Mouse (Mus musculus) forebrain, postnatal 0 days (tissue): ENCODE data around the gene Acyp1. TPM values are rescaled to one million over a fixed set of nuclear protein-coding genes. Genes with fewer than 3 reads are reported as not detected.

Experiments used
- ATAC-seq: fragments of 200-750 bp; cut with Nextera tagmentation; 2 replicates; pipeline ENCODE4 v1.8.0; 2017; ENCODE audit warnings: mild to moderate bottlenecking, moderate library complexity
- DNase-seq: peaks from one replicate; pipeline ENCODE4 v3.0.0-alpha.2; 2015
- H3K27ac ChIP-seq: fragments of 300-500 bp; sonication (generic); 2 replicates; pipeline ENCODE4 v1.5.1; 2014; ENCODE audit warnings: low read depth, mild to moderate bottlenecking, antibody characterized with exemption, low read length, moderate library complexity, mixed read lengths
- H3K27me3 ChIP-seq: fragments of 300-500 bp; sonication (generic); 2 replicates; pipeline ENCODE4 v1.6.1; 2014; ENCODE audit warnings: mild to moderate bottlenecking, low read length, mixed read lengths; ENCODE audit not compliant: insufficient read depth
- H3K36me3 ChIP-seq: fragments of 300-500 bp; sonication (generic); 2 replicates; pipeline ENCODE4 v1.6.1; 2014; ENCODE audit warnings: mild to moderate bottlenecking, moderate library complexity; ENCODE audit not compliant: insufficient read depth
- H3K4me1 ChIP-seq: fragments of 300-500 bp; sonication (generic); 2 replicates; pipeline ENCODE4 v1.6.1; 2014; ENCODE audit warnings: antibody characterized with exemption; ENCODE audit not compliant: insufficient read depth
- H3K4me2 ChIP-seq: fragments of 300-500 bp; sonication (generic); 2 replicates; pipeline ENCODE4 v1.6.1; 2014; ENCODE audit warnings: low read depth, mild to moderate bottlenecking, moderate library complexity
- H3K4me3 ChIP-seq: fragments of 300-500 bp; sonication (generic); 2 replicates; pipeline ENCODE4 v1.5.1; 2014; ENCODE audit warnings: low read depth, low read length, mixed read lengths
- H3K9ac ChIP-seq: fragments of 300-500 bp; sonication (generic); 2 replicates; pipeline ENCODE4 v1.6.1; 2014; ENCODE audit warnings: mild to moderate bottlenecking
- H3K9me3 ChIP-seq: fragments of 300-500 bp; sonication (generic); 2 replicates; pipeline ENCODE4 v1.6.1; 2016; ENCODE audit warnings: low read length
- CTCF ChIP-seq: sonication (generic); IDR thresholded peaks from 2 replicates; pipeline ENCODE4 v1.5.1; 2016; ENCODE audit warnings: antibody characterized with exemption, control low read depth, low read depth
- WGBS: fragments of 180-500 bp; shearing (Covaris S2); extraction: QIAGEN DNeasy Blood & Tissue Kit; methylation state at CpG from one replicate; pipeline ENCODE4 v1.1.7; 2014; 5-methylcytosine and 5-hydroxymethylcytosine counted together
- polyA plus RNA-seq: library from polyadenylated mRNA; unstranded; fragments of >200 nt; fragmentation: Nextera tagmentation; extraction: Ambion mirVana; gene quantifications from 2 replicates; pipeline ENCODE4 v1.2.1, GENCODE M21; 2015
- total RNA-seq: library from RNA; depleted of rRNA; stranded (reverse); fragments of >200 nt; gene quantifications from 2 replicates; pipeline ENCODE4 v1.2.3, GENCODE M21; 2014

Acyp1 gene
- total and polyA plus RNA-seq, 2 experiments from 2014 or later = 24.5 to 44.4 TPM

GRCm38 (mm10) chr12:85303256-85303655 is 15.0 kb upstream of the Acyp1 start:
- no peaks in the 10 kb centered on the region for H3K9me3 ChIP-seq
- no peaks in the 10 kb centered on the region for H3K27me3 ChIP-seq
- no peak for TF ChIP-seq CTCF
- H3K4me2 ChIP-seq = no peak overlapping the region
- H3K36me3 ChIP-seq = peaks cover 75% of the 10 kb centered on the region
- no peaks in the 10 kb centered on the region for H3K4me1 ChIP-seq
- no peak overlapping the region for H3K4me3 ChIP-seq
- DNase-seq (no peak), ATAC-seq (no peak)
- WGBS = 76% methylated on average over 2 of the region's 2 CpGs
- no peak overlapping the region for H3K9ac ChIP-seq
- H3K27ac ChIP-seq = no peak overlapping the region

DNA sequence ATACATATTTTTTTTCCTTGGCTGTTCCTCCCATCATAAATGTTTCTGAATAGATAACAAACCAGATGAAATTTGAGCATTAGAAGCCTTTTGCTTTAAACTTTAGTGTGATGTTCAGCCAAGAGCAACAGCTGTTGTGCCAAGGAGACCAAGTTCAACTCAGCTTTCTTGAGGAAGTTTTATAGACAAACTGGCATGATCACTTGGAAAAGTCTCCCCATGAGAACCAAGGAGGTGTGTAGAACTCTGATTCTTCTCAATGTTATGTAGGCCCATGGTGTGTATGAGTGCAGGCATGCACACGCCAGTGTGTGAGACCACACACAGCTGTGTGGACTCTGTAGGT is 10.6 kb upstream of the Acyp1 start:
- Histone ChIP-seq H3K9me3 (no peaks in the 10 kb centered on the region), H3K4me2 (no peak overlapping the region), H3K9ac (no peak overlapping the region), H3K4me3 (no peak overlapping the region), H3K36me3 (peaks cover 36% of the 10 kb centered on the region), H3K4me1 (no peaks in the 10 kb centered on the region), H3K27ac (no peak overlapping the region), H3K27me3 (no peaks in the 10 kb centered on the region)
- TF ChIP-seq CTCF = no peak
- ATAC-seq (no peak), DNase-seq (no peak)
- 91% methylated on average over 1 of the region's 1 CpGs for WGBS

DNA sequence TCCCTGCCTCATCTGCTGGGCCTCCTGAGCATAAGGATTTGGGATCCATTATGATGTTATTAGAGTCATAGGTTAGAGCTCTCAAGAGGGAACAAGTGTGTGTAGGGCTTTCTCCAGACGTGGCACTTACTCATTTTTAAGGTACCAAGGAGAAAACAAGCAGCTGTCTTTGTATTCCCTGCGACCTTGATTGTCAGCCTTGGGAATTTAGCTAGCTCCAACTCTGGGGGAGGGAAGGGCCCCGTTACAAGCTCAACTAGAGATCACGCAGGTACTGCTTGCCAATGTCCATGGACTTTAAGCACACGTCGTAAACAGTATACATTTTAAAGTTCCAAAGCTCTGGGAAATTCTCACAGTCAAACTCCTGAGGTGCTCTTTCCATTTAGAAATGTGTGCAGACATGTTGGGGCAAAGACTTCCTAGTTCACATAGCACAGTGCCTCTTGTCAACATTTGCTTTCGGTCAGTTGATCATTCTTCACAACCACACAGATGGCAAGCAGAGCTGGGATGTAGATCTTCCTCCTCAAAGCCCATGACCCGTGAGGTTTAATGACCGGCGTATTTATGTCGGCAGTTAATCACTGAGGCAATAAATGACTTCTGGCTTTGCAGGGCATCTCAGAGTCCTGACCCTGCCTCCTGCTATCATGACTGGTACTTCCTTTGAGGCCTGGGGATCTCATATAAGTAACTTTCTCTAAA is 10.0 kb upstream of the Acyp1 start:
- peaks cover 31% of the 10 kb centered on the region for H3K36me3 ChIP-seq
- no peak overlapping the region for H3K4me2 ChIP-seq
- DNase-seq (no peak), ATAC-seq (no peak)
- no peak overlapping the region for H3K4me3 ChIP-seq
- H3K4me1 ChIP-seq = no peaks in the 10 kb centered on the region
- no peak overlapping the region for H3K9ac ChIP-seq
- WGBS = 88% methylated on average over 11 of the region's 11 CpGs
- no peaks in the 10 kb centered on the region for H3K9me3 ChIP-seq
- no peak overlapping the region for H3K27ac ChIP-seq
- no peaks in the 10 kb centered on the region for H3K27me3 ChIP-seq
- no peak for TF ChIP-seq CTCF

DNA sequence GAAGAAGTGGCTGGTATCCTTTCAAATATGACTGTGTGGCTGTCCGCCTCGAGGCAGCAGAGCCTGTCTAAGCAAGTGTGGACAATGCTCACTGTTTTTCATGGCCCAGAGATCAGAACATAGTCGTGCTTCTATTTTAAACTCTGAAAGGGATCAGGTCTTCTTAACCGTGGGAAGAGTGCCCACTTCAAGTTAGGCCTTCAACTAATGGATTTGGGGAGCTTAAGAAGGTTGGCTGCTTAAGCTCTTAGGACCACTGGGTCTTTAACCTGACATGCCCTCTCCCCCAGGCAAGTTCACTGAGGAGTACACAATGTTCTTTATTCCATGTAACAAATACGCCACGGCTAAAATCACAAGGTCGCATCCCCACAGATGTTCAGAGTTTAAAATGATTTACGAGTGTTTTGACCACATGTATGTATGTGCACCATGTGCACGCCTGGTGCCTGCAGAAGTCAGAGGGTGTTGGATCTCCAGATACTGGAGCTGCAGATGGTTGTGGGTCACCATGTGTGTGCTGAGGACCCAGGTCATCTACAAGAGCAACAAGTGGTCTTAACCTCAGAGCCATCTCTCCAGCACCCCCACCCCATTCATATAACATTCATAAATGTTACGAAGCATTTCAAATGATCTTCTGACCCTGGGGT is 9.2 kb upstream of the Acyp1 start:
- no peak for ATAC-seq
- H3K4me1 ChIP-seq = no peaks in the 10 kb centered on the region

DNA sequence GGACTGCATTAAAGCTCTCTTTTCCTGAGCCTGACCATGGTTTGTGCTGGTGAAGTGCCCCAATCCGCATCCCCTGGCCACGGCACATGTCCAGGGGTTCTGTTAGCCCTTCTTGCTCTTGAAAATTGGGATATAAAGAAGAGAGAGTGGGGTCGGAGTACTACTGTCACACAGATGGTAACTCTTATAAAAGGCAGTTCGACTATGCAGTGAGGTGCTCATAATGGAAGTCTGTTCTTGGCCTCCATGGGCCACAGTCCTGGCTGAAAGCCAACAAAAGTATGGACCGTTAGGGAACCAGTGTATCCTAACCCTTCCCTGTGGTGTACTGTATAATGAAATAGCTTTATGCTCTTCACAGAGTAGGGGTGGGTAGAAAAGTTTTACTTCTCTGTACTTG is 8.7 kb upstream of the Acyp1 start:
- WGBS = 76% methylated on average over 5 of the region's 5 CpGs
- Histone ChIP-seq H3K9ac (no peak overlapping the region), H3K4me2 (no peak overlapping the region), H3K27me3 (no peaks in the 10 kb centered on the region), H3K4me3 (no peak overlapping the region), H3K4me1 (no peaks in the 10 kb centered on the region), H3K36me3 (peaks cover 22% of the 10 kb centered on the region), H3K9me3 (no peaks in the 10 kb centered on the region), H3K27ac (no peak overlapping the region)
- no peak for TF ChIP-seq CTCF
- no peak for DNase-seq
- no peak for ATAC-seq

More for the DNA sequence above, 9.2 kb upstream of the Acyp1 start:
- Histone ChIP-seq H3K4me3 (no peak overlapping the region), H3K9me3 (no peaks in the 10 kb centered on the region), H3K36me3 (peaks cover 26% of the 10 kb centered on the region), H3K27ac (no peak overlapping the region), H3K4me2 (no peak overlapping the region), H3K9ac (no peak overlapping the region), H3K27me3 (no peaks in the 10 kb centered on the region)
- DNase-seq = no peak
- TF ChIP-seq CTCF = no peak
- 78% methylated on average over 10 of the region's 10 CpGs for WGBS

DNA sequence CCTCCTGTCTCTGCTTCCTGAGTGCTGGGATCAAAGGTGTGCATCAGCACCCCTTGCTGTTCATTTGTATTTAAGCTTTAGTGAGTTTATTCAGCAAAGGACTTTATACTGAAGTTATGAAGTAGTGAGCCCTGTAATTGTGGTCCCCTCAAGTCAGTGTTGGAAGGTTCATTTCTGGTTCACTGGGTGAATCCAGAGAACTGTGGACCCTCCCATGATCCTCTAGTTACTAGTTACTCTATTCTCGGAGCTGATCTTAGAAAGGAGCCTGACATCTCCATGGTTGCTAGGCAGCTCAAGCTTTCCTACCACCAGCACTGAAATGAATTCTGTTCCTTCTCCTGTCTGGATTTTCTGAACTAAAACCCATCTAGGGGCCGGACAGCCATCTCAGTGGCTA is 7.3 kb upstream of the Acyp1 start:
- H3K27me3 ChIP-seq = no peaks in the 10 kb centered on the region
- no peak overlapping the region for H3K4me3 ChIP-seq
- ATAC-seq (no peak), DNase-seq (no peak)
- no peak overlapping the region for H3K27ac ChIP-seq
- no peaks in the 10 kb centered on the region for H3K9me3 ChIP-seq
- 91% methylated on average over 2 of the region's 2 CpGs for WGBS
- no peaks in the 10 kb centered on the region for H3K4me1 ChIP-seq
- no peak for TF ChIP-seq CTCF
- H3K36me3 ChIP-seq = peaks cover 8% of the 10 kb centered on the region
- H3K9ac ChIP-seq = no peak overlapping the region
- no peak overlapping the region for H3K4me2 ChIP-seq

- no peak overlapping the region for H3K4me3 ChIP-seq
- no peaks in the 10 kb centered on the region for H3K27me3 ChIP-seq
- ATAC-seq (no peak), DNase-seq (no peak)
- no peaks in the 10 kb centered on the region for H3K9me3 ChIP-seq
- H3K27ac ChIP-seq = no peak overlapping the region
- 0 out of 2 replicates have a peak, but pooled peaks cover 5% of the 10 kb centered on the region for H3K4me1 ChIP-seq
- no peak overlapping the region for H3K9ac ChIP-seq
- no peak for TF ChIP-seq CTCF
- H3K4me2 ChIP-seq = no peak overlapping the region
- no peaks in the 10 kb centered on the region for H3K36me3 ChIP-seq
These were observed 4.7 kb upstream of the Acyp1 start for GRCm38 (mm10) chr12:85292906-85293305.
